Mouse (Mus musculus): ENCODE measurements at regions not wholly inside any gene's neighbourhood (a gene's known extent, or its start where the extent isn't known, plus 50 kb on each side); places are given as distances from the start of the nearest gene placed in this dataset.

GRCm38 (mm10) chr8:30838056-30838455 is 2590.5 kb upstream of the 5930422O12Rik start:
- TF ChIP-seq POLR2A (IDR thresholded peaks at IDR 0.05; ENCODE audit: insufficient read length, low read depth) (no peak), MYOG (IDR thresholded peaks at IDR 0.05; ENCODE audit: control insufficient read depth in 1 of 3, insufficient read depth in 1 of 3, insufficient read length in 2 of 3, low read depth in 2 of 3) (no peak), USF1 (IDR thresholded peaks at IDR 0.05; ENCODE audit: low read depth) (no peak), TCF12 (IDR thresholded peaks at IDR 0.05; ENCODE audit: insufficient read depth, poor library complexity, severe bottlenecking) (no peak), CEBPB (IDR thresholded peaks at IDR 0.05; ENCODE audit: insufficient read depth, poor library complexity, severe bottlenecking) (no peak)
